Mouse (Mus musculus) urinary bladder, postnatal 4 days (tissue): ENCODE results near the gene Cib4.

Source experiments
- DNase-seq, 2 experiments: peaks; one replicate each; pipeline ENCODE4 v3.0.0; 2021 to 2022; ENCODE audit warnings: low spot score in 2 of 2

Cib4 gene

DNA sequence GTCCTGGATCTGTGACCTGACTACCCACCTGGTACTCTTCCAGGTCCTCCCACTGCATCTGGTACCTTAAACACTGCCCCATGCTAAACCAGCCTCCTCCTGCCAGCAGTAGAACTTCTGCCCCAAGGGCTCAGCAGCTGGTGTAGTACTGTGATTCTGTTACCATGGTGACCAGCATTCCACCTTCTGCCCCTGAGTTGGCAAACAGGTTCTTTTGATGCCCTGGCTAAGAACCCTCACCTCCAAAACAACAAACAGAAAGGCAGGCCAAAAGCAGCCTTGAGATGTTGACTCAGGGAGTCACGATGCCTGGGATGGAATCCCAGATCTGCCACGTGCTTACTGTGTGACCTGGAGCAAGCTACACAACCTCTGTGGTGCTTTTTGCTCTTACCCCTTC is at the start of gene Cib4:
Gene Cib4 (minus strand): TSS at position 139 of the 400 bp plus-strand sequence.
- no peak for DNase-seq

DNA sequence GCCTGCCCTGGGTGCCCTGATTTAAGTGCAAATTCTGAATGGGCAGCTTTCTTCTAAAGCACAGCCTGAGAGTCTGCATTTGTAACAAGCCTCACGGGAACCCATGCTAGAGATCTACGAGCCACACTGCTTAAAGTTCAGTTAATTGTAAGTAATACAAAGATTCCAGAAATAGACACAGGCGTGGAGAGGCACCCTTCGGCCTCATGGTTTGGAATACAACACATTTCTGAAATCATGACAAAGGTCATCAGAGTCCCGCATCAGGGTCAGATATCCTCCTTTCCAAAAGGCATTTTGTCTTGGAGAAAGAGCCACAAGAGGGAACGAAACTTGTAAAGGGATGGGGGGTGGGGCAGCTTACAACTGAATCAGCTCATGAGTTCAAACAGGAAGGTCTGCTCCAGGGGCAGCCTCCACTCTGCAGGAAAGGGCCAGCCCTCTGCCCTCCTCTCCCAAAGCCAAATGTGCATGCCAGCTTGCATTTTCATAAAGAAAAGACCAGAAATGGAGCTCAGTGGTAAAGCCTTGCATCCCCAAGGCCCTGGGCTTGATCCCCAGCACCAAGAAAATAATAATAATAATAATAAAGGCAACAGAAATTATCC is 49.4 kb upstream of the Cib4 start:
- no peak for DNase-seq

DNA sequence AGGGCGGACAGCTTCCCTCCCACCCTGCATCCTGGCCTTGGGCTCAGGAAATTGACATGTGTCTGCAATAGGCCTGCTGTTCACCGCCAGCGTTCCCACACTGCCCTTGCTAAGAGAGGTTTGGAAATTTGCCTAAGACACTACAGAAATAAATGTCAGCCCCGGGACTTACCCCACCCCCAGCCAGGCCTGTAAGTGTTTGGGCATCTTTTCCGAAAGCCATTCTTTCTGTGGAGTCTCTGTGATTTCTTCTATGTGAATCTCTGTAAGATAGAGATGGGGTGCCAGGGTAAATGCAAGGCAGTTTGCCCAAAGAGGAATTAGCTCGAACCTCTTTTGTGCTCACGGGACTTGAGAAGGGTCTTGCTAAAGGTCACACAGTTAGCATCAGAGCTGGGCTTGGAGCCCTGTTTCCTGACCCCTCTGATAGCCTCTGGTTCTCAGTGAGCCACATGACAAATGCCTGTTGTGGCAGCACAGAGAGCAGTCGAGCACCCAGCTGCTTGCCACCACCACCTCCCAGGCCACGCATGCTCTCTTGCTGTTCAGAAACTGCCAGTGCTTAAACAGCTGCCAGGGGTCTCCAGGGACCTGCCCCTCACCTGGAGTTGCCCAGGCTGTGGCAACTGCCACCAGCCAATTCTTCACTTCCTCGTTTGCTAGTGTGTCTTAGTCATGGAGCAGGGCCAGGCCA is 48.3 kb upstream of the Cib4 start:
- no peak for DNase-seq

DNA sequence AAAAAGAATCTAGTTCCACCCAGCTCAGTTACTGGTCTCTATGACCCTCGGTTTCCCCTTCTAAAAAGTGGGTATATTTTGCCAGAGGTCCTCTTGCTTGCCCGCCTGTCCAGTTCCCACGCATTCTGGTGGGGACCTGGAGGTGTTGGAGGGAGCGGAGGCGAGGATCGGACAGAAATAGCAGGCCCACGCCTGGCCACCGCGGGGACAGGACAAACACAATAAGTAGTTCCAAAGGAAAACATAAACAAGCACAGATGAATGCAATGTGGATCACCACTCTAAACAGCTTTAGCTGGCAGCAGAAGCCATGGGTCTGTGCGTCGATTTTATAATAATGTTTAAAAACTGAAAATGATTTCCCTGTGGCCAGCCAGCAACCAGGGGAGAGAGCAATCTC is 47.7 kb upstream of the Cib4 start:
- no peak for DNase-seq

DNA sequence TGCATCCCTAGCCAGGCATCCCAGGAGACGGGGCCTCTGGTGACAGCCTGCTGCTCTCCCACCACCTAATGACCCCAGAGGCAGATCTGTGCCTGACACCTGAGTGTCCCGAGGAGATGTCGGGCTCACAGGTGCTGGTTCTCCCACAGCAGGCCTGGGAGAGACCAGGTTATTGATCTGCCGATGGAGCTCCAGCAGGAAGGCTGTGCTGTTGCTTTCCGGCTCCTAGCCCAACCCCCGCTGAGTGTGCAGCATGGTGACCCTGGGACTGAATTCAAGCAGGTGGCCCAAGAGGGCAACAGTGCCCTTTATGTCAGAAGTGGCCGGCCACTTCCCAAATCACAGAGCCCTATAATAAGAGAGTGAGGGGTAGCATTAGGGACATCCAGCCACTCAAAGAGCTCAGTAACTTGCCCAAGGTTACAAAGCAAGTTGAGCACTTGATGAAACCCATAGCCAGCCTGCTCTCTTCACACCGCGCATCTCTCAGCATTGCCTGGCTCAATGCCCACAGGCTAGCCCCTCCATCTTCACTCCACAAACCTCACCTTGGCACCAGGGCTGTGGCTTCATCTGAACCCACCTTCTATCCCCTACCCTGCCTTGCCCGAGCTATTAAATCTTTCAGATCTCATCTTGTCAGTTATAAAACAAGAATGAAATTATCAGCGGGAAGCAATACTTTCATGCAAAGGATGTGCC is 46.8 kb upstream of the Cib4 start:
- no peak for DNase-seq

DNA sequence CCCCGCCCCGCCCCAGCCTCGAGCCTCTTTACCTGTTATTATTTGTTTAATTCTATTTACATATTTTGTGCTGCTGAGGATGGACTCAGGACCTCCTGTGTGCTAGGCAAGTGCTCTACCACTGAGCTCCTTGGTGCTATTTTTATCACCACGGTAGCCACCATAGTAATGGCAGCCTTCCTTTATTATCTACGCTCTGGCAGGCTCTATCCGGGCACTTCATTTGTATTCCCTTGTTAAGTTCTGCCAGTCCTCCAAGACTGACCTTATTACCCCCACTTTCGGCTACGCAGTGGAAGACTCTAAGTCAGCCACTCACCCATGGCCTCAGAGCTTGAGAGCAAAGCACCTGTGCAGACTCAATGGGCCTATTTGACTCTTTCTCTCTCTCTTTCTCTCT is 46.1 kb upstream of the Cib4 start:
- no peak for DNase-seq

DNA sequence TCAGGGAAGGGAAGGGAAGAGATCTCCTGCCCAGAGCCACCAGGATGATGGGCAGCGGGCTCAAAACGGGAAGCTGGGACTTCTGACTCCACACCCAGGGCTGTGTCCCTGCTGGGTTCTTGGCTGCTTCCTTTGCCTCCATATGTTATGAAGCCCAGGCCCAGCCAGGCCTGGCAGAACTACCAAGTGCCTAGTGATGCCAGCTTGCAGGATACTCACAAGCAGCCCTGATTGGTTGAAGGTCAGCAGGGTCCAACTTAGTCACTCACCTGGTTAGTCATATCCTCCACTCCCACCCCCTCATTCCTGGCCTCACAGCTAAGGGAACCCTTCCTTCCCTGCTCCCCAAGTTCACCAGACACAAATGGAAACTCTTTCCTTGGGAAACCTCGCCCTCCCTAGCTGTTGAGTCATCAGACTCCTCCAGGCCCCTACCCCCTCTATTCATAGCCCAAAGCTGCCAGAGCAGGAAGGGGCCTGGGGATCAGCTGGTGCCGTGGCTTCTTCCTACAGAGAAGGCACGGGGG is 45.6 kb upstream of the Cib4 start:
- no peak for DNase-seq

DNA sequence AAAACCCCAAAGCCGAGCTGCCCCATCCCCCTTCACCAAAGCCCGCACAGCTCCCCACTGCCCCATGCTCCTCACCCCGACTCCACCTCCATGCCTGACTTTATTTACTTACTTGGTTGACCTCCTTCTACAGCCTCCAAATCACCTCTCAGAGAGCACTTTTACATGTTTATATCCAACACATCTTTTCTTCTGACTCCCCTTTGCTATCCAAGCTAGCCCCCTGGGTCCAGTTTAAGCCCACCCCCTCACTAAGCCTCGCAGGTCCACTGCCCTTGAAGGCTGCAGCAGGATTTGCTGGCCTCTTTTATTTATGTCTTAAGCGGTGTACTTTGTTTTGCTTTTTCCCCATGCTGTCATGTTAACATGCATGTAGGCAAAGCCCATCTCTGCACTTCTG is 44.6 kb upstream of the Cib4 start:
- no peak for DNase-seq

DNA sequence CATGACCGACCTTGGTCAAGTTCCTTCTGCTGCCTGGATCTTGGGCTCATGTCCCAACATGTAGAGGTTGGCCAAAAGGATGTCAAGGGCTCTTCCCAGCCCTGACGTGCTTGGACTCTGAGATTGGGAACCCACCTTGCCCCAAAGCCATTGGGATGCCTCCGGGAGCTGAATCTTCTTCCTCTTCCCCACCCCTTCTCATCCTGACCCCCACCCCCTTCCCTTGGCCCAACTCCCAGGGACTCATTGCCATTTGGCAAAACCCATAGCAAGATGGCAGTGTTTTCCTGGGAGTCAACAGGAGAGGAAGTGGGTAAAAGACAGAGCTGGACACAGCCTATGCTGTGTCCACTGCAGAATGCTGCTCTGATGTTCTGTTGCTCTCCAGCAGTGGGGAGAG is 43.9 kb upstream of the Cib4 start:
- DNase-seq, result no peak

DNA sequence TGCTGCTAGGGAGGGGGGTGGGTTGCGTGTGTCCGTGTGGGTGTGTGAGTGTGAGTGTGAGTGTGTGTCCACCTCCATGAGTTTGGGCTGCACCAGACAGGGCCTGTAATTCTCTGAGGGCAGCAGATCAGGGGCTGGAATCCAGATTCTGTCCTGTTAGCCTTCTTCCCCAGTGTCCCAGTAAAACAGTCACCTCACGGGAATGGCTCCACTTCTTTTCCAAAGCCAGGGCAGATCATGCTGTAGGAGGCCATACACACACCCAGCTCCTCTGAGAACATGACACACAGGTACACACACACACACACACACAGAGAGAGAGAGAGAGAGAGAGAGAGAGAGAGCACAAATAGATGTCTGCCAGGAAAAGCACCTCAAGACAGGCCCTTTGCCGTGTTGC is 43.4 kb upstream of the Cib4 start:
- no peak for DNase-seq

DNA sequence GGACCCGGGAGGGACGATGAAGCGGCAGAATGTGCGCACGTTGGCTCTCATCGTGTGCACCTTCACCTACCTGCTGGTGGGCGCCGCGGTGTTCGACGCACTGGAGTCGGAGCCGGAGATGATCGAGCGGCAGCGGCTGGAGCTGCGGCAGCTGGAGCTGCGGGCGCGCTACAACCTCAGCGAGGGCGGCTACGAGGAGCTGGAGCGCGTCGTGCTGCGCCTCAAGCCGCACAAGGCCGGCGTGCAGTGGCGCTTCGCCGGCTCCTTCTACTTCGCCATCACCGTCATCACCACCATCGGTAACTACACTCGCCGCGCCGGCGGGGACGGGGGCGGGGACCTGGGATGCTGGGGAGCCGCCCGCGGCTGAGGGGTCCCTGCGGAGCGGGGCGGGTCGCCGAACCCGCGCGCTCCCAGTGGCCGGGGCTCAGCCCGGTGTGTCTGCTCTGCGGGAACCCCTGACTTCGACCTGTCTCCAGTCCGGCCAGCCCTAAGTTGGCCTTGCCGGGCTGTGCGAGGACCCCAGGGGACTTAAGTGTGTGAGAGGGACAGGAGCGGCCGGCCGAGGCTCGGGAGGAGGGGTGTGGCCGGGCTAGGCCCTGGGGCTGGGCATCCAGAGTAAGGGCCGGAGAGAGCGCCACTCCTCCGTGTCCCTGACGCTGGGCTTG is 42.8 kb upstream of the Cib4 start:
- no peak for DNase-seq

DNA sequence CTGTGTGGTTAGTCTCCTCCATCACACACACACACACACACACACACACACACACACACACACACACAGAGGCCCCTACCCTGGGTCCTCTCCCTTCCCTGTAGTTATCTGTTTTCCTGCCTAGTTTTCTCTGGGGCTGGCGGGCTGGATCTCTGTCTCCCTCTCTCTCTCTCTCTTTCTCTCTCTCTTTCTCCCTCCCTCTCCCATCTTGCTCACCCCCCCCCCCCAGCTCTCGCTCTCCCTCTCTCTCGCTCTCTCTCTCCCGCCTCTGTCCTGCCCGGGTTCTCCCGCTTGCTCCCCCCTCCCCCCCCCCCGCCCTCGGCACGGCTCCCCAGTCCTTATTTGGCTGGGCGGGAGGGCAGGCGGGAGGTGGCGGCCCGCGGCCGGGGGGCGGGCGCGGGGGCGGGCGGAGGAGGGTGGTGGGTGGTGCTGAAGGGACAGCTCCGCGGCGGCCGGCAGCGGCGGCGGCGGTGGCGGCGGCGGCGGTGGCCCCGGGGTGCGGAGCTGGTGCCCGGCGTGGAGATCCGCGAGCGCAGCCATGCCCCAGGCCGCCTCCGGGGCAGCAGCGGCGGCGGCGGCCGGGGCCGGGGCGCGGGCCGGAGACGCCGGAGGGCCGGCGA is 42.2 kb upstream of the Cib4 start, which contains the start of gene Kcnk3:
Gene Kcnk3 (plus strand): TSS at position 490 of the 620 bp plus-strand sequence.
- DNase-seq, result peak; percentile 67 to 81

DNA sequence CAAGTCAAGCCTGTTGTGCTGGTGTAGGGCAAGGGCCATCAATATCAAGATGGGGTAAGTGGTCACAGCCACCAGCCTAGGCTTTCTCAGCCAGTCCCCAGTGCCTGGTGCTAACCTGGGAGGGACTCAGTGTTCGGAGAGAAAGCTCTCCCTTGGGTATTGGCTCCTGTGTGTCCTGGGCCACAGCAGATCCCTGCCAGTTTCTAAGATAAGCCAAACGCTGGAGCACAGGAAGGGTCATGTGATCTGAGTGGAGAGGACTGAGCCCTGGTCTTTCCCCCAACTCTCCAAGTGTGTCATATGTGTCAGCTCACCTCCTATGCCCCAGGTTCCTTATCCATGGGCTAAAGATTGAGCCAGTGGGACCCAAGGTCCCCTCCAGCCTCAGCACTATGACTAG is 41.5 kb upstream of the Cib4 start:
- DNase-seq, result no peak

DNA sequence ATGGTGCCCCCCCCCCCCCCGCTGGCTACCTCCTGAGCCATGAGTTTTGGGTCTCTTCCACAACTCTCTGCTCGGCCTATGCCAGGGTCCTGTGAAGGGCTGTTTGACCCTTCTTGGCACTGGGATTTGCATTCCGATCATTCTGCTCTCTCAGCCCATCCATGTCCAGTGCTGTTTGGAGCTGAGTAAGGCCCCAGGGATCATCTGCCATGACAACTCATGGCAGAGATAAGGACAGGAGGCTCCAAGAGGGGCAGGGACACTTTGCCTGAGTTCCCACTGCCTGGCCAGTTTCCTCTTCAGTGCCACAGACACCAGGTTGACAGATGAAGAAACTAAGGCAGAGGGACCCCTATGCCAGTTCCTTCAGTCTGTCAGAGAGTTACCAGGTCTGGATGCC is 41.0 kb upstream of the Cib4 start:
- DNase-seq, result no peak

DNA sequence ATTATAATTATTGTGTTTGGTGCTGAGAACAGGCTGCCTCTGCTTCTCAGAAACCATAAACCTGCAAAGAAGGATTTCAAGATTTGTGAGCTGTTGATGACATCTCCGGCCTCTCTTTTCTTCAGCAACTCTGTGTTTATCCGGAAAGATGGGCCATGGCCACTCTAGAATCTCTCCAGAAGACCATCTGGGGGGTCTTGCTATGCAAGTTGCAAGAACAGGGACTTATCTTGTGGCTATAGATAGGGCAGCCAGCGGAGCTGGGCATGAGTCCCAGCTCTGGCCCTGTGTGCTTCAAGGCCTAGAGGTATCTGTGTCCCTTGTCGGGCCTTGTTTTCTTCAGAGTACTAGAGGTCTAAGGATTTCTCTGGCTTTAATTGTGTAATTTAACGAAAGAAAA is 36.4 kb upstream of the Cib4 start:
- no peak for DNase-seq

DNA sequence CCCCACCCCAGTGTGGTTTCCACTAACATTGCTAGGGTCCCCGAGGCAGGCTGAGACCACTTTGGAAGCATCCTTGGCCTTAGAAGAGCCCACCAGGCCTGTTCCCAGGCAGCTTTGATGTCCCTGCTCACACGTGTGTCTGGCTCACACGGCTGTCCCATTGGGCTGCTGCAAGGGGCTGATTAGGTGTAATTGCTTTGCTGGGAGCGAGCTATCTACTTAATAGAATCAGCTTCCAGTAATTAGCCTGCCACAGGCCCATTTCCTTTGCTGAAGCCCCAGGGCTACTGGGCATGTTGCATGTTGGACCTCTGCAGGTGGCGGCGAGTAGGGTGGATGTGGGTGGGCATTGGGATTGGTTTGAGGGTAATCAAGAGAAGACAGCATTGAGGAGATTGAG is 35.1 kb upstream of the Cib4 start:
- no peak for DNase-seq

DNA sequence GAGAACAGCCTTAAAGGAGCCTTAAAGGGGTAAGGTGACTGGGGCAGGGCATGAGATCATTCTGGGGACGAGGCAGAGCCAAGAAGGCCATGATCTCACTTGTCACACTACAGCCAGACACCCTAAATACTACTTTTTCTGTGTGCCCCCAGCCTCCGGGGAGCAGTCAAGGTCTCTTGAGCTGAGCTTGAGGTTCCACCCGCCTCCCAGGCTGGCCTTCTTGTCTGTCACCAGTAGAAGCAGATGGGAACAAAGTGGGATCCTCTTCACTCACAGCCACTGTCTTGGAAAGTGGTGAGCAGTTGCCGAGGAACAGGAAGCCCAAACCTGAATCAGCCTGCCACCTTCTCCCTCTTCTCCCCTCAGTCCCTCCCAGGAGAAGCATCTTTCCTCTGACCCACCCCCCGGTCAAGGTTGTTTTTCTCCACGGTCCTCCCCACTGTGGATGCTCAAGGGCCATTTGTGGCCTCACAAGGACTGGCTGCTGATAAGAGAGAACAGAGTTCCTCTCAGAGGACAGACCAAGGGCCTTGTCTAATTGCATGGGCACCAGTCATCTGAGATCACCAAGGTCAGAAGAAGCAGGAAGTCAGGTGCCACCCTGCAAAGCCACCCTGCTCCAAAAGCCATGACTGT is 32.9 kb upstream of the Cib4 start:
- no peak for DNase-seq

DNA sequence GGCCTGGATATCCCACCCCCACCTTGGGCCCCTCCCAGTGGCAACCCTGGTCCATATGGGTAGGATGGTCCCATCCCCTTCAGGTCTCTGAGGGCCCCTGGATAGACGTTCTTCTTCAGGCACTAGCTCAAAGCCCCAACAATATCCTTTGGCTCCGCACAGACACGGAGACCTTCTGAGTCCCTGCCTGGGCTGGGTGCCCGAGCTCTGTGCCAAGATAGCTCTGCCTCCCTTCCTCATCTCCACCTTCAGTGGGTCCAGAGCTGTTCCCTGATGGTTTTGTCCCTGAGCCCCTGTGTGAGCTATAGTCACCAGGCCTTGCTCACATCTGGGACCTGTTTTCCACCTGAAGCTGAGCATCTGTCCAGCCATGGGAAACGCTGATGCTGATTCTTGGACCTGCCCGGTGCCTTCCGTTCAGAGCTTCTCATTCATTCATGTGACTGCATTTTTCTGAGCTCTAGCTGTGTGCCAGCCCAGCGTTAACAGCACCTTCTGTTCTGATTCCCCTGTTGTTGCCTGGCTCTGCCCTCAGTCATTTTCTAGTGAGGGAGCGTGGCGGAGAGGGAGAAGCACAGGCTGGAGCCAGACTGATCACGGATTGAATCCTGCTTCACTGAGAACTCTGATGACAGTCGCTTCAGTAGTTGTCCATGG is 32.1 kb upstream of the Cib4 start:
- DNase-seq, result no peak

DNA sequence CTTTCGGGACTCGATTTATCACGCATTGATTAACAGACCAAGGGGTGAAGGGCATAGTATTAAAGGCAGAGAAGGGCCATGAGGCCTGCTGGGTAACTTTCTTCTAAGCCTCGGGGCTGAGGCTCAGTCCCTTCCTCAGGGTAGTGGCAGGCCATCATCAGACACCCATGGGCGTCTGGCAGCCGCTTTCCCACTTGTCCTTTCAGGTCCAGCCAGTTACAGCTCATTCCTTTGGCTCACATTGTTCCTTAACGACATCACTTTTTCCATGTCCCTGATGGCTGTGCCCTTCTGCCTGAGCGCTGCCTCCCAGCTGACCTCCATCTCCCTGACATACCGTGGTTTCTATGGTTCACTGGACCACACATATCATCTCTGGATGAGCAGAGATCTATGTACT is 31.6 kb upstream of the Cib4 start:
- no peak for DNase-seq

DNA sequence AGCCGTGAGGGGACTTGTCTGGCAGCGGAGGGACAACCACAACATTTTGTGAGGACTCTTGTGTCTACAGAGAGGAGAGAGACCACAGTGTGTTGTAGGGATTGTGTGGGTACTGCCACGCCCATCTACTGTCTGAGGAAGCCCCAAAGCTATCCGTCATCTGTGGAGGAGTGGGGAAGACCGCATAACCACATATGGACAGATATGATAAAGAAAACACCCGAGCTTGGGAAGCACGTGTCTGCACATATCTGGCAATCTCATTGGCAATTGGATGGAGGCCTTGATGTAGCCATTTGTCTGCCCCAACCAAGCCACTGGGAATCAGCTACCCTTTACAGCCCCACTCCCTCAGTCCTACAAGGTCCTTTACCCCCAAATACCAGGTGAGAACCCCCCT is 30.6 kb upstream of the Cib4 start:
- no peak for DNase-seq

DNA sequence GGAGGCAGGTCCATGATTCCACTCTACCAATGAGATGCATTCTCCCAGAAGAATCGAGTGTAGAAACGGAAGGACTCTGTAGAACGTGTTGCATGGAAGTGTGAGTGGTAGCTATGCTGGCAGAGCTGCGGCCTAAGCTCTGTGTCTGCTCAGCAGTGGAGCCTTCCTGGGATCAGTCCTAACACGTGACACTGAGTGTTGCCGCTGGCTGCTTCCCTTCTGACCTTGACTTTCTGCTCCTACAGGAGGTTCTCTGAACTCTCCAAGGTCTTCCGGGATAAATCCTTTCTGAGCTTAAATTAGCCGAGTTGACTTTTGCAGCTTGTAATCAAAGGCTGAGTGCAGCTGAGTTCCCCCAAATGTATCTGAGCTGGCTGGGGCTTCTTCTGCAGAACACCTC is 28.7 kb upstream of the Cib4 start:
- no peak for DNase-seq
